Mouse (Mus musculus) cerebellum, adult 2 months (tissue): Measurements from ENCODE around the gene Ncstn. TPM values are rescaled to one million over a fixed set of nuclear protein-coding genes. Genes with fewer than 3 reads are reported as not detected.

Source experiments
- DNase-seq, 2 experiments: peaks; one replicate each; pipeline ENCODE4 v3.0.0; 2021
- H3K27ac ChIP-seq: fragments of 200-500 bp; 2 replicates; pipeline ENCODE4 v1.5.1; 2012; ENCODE audit warnings: low read length, control low read depth, inconsistent platforms; ENCODE audit not compliant: insufficient read depth
- H3K27me3 ChIP-seq: fragments of 200-500 bp; 2 replicates; pipeline ENCODE4 v1.6.1; 2012; ENCODE audit warnings: inconsistent platforms, mild to moderate bottlenecking, low read length, moderate library complexity; ENCODE audit not compliant: control insufficient read depth, insufficient read depth
- H3K4me1 ChIP-seq: fragments of 200-500 bp; 2 replicates; pipeline ENCODE4 v1.6.1; 2011; ENCODE audit warnings: low read length; ENCODE audit not compliant: control insufficient read depth, insufficient read depth
- H3K4me3 ChIP-seq: fragments of 200-500 bp; replicated peaks from 2 replicates; pipeline ENCODE3; 2011; ENCODE audit warnings: mild to moderate bottlenecking, low read depth, low read length, control low read depth; ENCODE audit not compliant: insufficient read depth
- CTCF ChIP-seq: fragments of 200-500 bp; IDR thresholded peaks from 2 replicates; pipeline ENCODE4 v1.5.1; 2011; ENCODE audit warnings: low read depth, mild to moderate bottlenecking, control low read depth, low read length, moderate library complexity, borderline replicate concordance; ENCODE audit not compliant: insufficient read depth
- POLR2A ChIP-seq: fragments of 200-500 bp; IDR thresholded peaks from 2 replicates; pipeline ENCODE4 v1.6.1; 2011; ENCODE audit warnings: low read length, control low read depth, borderline replicate concordance; ENCODE audit not compliant: insufficient read depth
- WGBS: fragments of 180-500 bp; shearing (Covaris S2); methylation state at CpG from one replicate; pipeline ENCODE4 v1.1.7; 2018; 5-methylcytosine and 5-hydroxymethylcytosine counted together
- polyA plus RNA-seq: library from polyadenylated mRNA; depleted of rRNA; stranded (reverse); fragments of >200 nt; gene quantifications from 2 replicates; pipeline ENCODE4 v1.2.3, GENCODE M21; 2012

Ncstn gene
- polyA plus RNA-seq, 1 experiment, result 84.3 TPM

GRCm38 (mm10) chr1:172099325-172100033 lies 16.9 kb upstream of the Ncstn start:
- Histone ChIP-seq H3K27ac (no peak overlapping the region), H3K27me3 (no peaks in the 10 kb centered on the region), H3K4me1 (no peaks in the 10 kb centered on the region), H3K4me3 (no peak overlapping the region)
- DNase-seq, result peak; percentile 48 to 65
- TF ChIP-seq CTCF, result no peak
- TF ChIP-seq POLR2A, result no peak
- 18% methylated on average over 6 of the region's 6 CpGs for WGBS

GRCm38 (mm10) chr1:172095202-172095601 lies 12.6 kb upstream of the Ncstn start:
- Histone ChIP-seq H3K27ac (no peak overlapping the region), H3K4me1 (no peaks in the 10 kb centered on the region), H3K27me3 (no peaks in the 10 kb centered on the region), H3K4me3 (no peak overlapping the region)
- 29% methylated on average over 6 of the region's 6 CpGs for WGBS
- no peak for DNase-seq
- no peak for TF ChIP-seq CTCF
- no peak for TF ChIP-seq POLR2A

DNA sequence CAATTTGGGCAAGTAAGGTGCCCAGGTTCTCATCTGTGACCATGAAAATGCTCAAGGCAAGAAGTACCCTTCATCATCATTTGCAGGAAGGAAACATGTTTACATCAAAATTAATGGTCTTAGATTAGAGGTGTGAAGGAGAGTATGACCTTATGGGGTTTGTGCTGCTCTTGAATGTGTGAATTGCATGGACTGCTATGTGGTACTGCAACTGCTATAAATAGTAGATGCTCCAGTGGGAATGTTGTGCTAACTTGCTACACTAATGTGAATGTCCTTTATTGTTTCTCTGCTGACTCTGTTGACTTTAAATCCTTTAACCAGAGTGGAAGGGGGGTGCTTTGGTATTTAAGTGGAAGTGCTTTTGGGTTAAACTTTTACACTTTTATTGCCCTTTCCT lies 11.7 kb upstream of the Ncstn start:
- Histone ChIP-seq H3K27ac (no peak overlapping the region), H3K4me3 (no peak overlapping the region), H3K4me1 (no peaks in the 10 kb centered on the region), H3K27me3 (no peaks in the 10 kb centered on the region)
- TF ChIP-seq POLR2A (no peak), CTCF (no peak)
- no peak for DNase-seq

- DNase-seq, result no peak
- TF ChIP-seq CTCF, result no peak
- TF ChIP-seq POLR2A, result no peak
- no peaks in the 10 kb centered on the region for H3K27me3 ChIP-seq
- H3K4me3 ChIP-seq, result no peak overlapping the region
- H3K4me1 ChIP-seq, result no peaks in the 10 kb centered on the region
- no peak overlapping the region for H3K27ac ChIP-seq
- 41% methylated on average over 3 of the region's 3 CpGs for WGBS
Observed at GRCm38 (mm10) chr1:172093522-172093921, 10.9 kb upstream of the Ncstn start.

GRCm38 (mm10) chr1:172082899-172083445 lies 377 bp upstream of the Ncstn start:
- Histone ChIP-seq H3K27me3 (no peaks in the 10 kb centered on the region), H3K27ac (peak overlapping the region; percentile 93), H3K4me3 (peak overlapping the region; percentile 94), H3K4me1 (peaks cover 7% of the 10 kb centered on the region)
- TF ChIP-seq POLR2A, result no peak
- TF ChIP-seq CTCF, result no peak
- under 1% methylated on average over 24 of the region's 24 CpGs for WGBS
- no peak for DNase-seq

GRCm38 (mm10) chr1:172077981-172078380 lies 4.6 kb downstream of the Ncstn start:
- H3K27ac ChIP-seq, result no peak overlapping the region
- TF ChIP-seq CTCF (no peak), POLR2A (no peak)
- 61% methylated on average over 5 of the region's 5 CpGs for WGBS
- H3K4me1 ChIP-seq, result no peaks in the 10 kb centered on the region
- H3K27me3 ChIP-seq, result no peaks in the 10 kb centered on the region
- no peak for DNase-seq
- no peak overlapping the region for H3K4me3 ChIP-seq

DNA sequence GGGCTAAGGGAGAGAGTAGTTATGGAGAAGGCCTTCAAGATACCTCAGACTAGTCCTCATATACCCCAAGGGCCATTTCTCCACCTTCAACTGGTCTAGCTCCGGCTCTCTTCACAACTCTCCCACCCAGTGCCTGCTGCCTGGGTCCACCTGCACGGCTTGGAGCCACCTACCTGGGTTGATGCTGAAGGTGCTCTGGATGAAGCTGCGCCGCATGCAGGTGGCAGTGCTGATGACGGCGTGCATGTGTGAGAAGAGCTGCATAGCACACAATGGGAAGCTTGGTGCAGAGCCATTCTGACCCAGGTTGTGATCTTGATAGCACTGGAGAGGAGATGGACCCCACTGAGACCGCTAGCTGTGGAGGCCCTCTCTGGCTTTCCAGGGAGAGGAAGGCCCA lies 10.0 kb downstream of the Ncstn start:
- no peak for DNase-seq
- H3K4me1 ChIP-seq, result no peaks in the 10 kb centered on the region
- WGBS, result 95% methylated on average over 7 of the region's 7 CpGs
- H3K4me3 ChIP-seq, result no peak overlapping the region
- H3K27me3 ChIP-seq, result no peaks in the 10 kb centered on the region
- H3K27ac ChIP-seq, result no peak overlapping the region
- TF ChIP-seq CTCF (no peak), POLR2A (no peak)

GRCm38 (mm10) chr1:172071556-172071955 lies 11.0 kb downstream of the Ncstn start:
- no peak overlapping the region for H3K27ac ChIP-seq
- H3K4me3 ChIP-seq, result no peak overlapping the region
- H3K27me3 ChIP-seq, result no peaks in the 10 kb centered on the region
- H3K4me1 ChIP-seq, result no peaks in the 10 kb centered on the region
- 15% methylated on average over 4 of the region's 4 CpGs for WGBS
- TF ChIP-seq POLR2A (no peak), CTCF (no peak)
- DNase-seq, result no peak
